Mouse (Mus musculus): ENCODE data around the gene Ces1f.

The Ces1f gene

DNA sequence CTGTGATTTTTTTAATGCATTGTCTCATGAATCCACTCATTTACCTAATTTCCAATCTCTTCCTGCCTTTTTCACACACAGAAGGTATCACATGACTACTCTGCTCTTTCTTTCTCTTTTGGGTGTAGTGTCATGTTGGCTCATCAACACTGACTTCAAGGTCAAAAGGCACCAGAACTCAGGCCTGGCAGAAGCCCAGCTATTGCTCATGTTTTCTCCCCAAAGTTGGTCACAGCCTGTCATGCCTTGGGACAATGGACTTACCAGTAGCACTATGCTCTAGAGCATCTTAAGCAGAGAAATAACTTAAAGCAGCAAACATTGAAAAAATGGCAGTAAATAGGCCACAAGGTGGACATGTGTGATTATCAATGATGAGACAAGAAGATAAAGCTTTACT lies 68.5 kb downstream of the Ces1f start:
- no peak for DNase-seq (ENCODE audit: low read depth, low spot score)
